51 mouse cellular contexts compared by ENCODE assay signal in genomic region chr9:108466219-108466618, GRCm38 (mm10). TPM values are rescaled to one million over a fixed set of nuclear protein-coding genes. Genes with fewer than 3 reads are reported as not detected.
"Had no signal": no experiment of that assay in that cellular context is flagged by ENCODE, and none has a peak within 500 bp of the region (broad histone marks: within the 10 kb centered on the region; RNA-seq: fewer than 3 reads in every experiment).

No protein-coding gene starts in this region.

- H3K27ac ChIP-seq: heart, embryonic 10.5 days; heart, embryonic 13.5 days; heart, embryonic 15.5 days; hindbrain, embryonic 10.5 days; hindbrain, embryonic 12.5 days; hindbrain, embryonic 13.5 days; hindbrain, embryonic 14.5 days; hindbrain, embryonic 15.5 days; hindbrain, postnatal 0 days; intestine, embryonic 15.5 days; kidney, embryonic 15.5 days; kidney, postnatal 0 days; layer of hippocampus, adult 2 months had no signal

- ATAC-seq: hindbrain, embryonic 16.5 days; hindbrain, postnatal 0 days; inflammation-experienced regulatory T-cells, adult 6 months; intestine, embryonic 15.5 days; intestine, embryonic 16.5 days; intestine, postnatal 0 days had no signal

- H3K4me3 ChIP-seq: heart, embryonic 10.5 days; heart, embryonic 12.5 days; heart, embryonic 13.5 days; heart, embryonic 15.5 days; hindbrain, embryonic 10.5 days; hindbrain, embryonic 12.5 days; hindbrain, embryonic 13.5 days; hindbrain, embryonic 15.5 days; intestine, embryonic 15.5 days; kidney, embryonic 15.5 days; layer of hippocampus, adult 2 months had no signal

- H3K9ac ChIP-seq: heart, embryonic 12.5 days; heart, embryonic 13.5 days; heart, embryonic 15.5 days; hindbrain, embryonic 12.5 days; hindbrain, embryonic 13.5 days; hindbrain, embryonic 14.5 days; hindbrain, embryonic 15.5 days; intestine, embryonic 15.5 days; kidney, embryonic 15.5 days had no signal

- DNase-seq: heart, postnatal 10 days; heart, postnatal 14 days; heart, postnatal 36 days; heart, postnatal 4 days; kidney, adult 11 months; kidney, adult 18-20 months; kidney, adult 2 months; kidney, adult 8-10 months; kidney, adult 9 months; kidney, postnatal 10 days; kidney, postnatal 14 days; kidney, postnatal 25 days; kidney, postnatal 36 days; kidney, postnatal 4 days; layer of hippocampus, adult 9-11 months; layer of hippocampus, postnatal 36 days had no signal

- H3K4me2 ChIP-seq: heart, embryonic 11.5 days; heart, embryonic 12.5 days; heart, embryonic 13.5 days; heart, embryonic 15.5 days; hindbrain, embryonic 12.5 days; hindbrain, embryonic 13.5 days; hindbrain, embryonic 14.5 days; hindbrain, embryonic 15.5 days; intestine, embryonic 15.5 days; kidney, embryonic 15.5 days had no signal

- H3K9me3 ChIP-seq: heart, embryonic 10.5 days; heart, embryonic 12.5 days; heart, embryonic 13.5 days; heart, embryonic 15.5 days; hindbrain, embryonic 10.5 days; hindbrain, embryonic 12.5 days; hindbrain, embryonic 13.5 days; hindbrain, embryonic 15.5 days; intestine, embryonic 15.5 days; kidney, embryonic 15.5 days had no signal

- H3K27me3 ChIP-seq: heart, embryonic 12.5 days; heart, embryonic 13.5 days; heart, embryonic 15.5 days; hindbrain, embryonic 12.5 days; hindbrain, embryonic 13.5 days; hindbrain, embryonic 15.5 days; intestine, embryonic 15.5 days; kidney, embryonic 15.5 days had no signal

RNA-seq across cellular contexts. Expression of gene BC048562, which starts 29.9 kb away (rescaled TPM):
- total RNA-seq: heart, postnatal 10 days; heart, postnatal 14 days; heart, postnatal 25 days; heart, postnatal 36 days; heart, postnatal 4 days; hematopoietic stem cell, adult 5-6 weeks; hindbrain, postnatal 0 days; layer of hippocampus, adult 18-20 months; layer of hippocampus, adult 2 months; layer of hippocampus, adult 8-10 months; layer of hippocampus, postnatal 10 days; layer of hippocampus, postnatal 14 days; layer of hippocampus, postnatal 25 days; layer of hippocampus, postnatal 36 days; left cerebral cortex, adult 18-20 months had no signal
- polyA plus RNA-seq: heart, embryonic 10.5 days; heart, embryonic 11.5 days; heart, embryonic 12.5 days; heart, embryonic 13.5 days; heart, embryonic 14.5 days; heart, embryonic 15.5 days; heart, embryonic 16.5 days; heart, postnatal 0 days; hindbrain, embryonic 10.5 days; hindbrain, embryonic 11.5 days; hindbrain, embryonic 12.5 days; hindbrain, embryonic 13.5 days; hindbrain, embryonic 14.5 days; hindbrain, embryonic 15.5 days; hindbrain, embryonic 16.5 days; hindbrain, postnatal 0 days; inflammation-experienced regulatory T-cells, adult 6 months; intestine, embryonic 14.5 days; intestine, embryonic 15.5 days; intestine, embryonic 16.5 days; intestine, postnatal 0 days; kidney, adult 2 months; kidney, embryonic 14.5 days; kidney, embryonic 15.5 days; kidney, embryonic 16.5 days; kidney, postnatal 0 days; large intestine, adult 2 months had no signal
